Mouse (Mus musculus) liver, adult 10 weeks (tissue): ENCODE data around the gene Slc24a4. TPM values are rescaled to one million over a fixed set of nuclear protein-coding genes. Genes with fewer than 3 reads are reported as not detected.

Source experiments
- polyA plus RNA-seq: library from polyadenylated mRNA; stranded (reverse); fragments of 350-450 nt; fragmentation: Illumina TruSeq; extraction: RNeasy Lipid Tissue Mini Kit (QIAGEN cat#74804); gene quantifications from one replicate; pipeline ENCODE4 v1.2.3, GENCODE M21; 2014; ENCODE audit warnings: low read depth, low replicate concordance

The Slc24a4 gene
- polyA plus RNA-seq, result not detected

DNA sequence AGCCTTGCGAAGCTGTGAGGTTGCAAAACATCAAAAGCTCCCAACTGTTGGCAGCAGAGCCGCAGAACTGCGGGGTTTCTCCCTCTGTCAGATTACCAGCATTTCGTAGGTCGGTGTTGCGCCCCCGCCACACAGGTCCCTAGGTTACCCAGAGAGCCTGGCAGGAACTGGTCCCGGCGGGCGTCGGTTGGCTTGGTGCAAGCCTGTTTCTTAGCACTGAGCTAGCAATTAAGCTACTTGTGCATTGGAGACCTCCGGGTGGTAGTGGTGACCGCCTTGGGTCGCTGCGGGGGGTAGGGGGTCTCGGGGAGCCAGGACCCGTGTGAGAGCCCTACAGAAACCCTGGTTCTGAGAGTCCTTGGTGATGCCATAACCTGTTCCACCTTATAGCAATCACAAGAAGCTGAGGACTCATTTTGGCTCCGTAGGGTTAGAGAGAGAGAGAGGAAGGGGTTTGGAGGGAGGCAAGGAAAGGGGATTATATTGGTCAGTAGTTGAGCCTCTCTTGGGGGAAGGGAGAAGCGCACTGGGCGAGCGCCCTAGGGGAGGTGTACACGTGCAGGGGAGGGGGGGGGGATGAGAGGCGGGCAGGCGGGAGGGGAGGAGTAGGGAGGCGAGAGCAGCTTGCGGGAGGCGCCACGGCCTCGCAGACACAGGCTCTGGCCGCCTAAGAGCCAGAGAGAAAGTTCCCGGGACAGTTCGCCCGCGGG, at the start of gene Slc24a4:
Gene Slc24a4 (plus strand): TSS at position 653 of the 710 bp plus-strand sequence.

GRCm38 (mm10) chr12:102282763-102283482, 154.4 kb downstream of the Slc24a4 start, which contains the start of gene Rin3:
Rin3 (plus strand) TSS chr12:102283048.

Other genes with a start within 250 kb of the Slc24a4 start
- gene Trip11, start 215.5 kb upstream of the Slc24a4 start, polyA plus RNA-seq, result 12.2 TPM
- gene Atxn3, start 170.5 kb upstream of the Slc24a4 start, polyA plus RNA-seq, result 18.5 TPM
- gene Cpsf2, start 152.7 kb upstream of the Slc24a4 start, polyA plus RNA-seq, result 12.6 TPM
- 0.93 TPM for gene Rin3, start 154.3 kb downstream of the Slc24a4 start, polyA plus RNA-seq